Mouse (Mus musculus) CH12.LX (cell line): ENCODE results near the gene Fgfr2.

Source experiments
- CHD2 ChIP-seq: IDR thresholded peaks from 2 replicates; pipeline ENCODE4 v1.6.1; 2011; ENCODE audit warnings: low read length, improper control_type of control experiment
- CTCF ChIP-seq, 2 experiments: IDR thresholded peaks in 1 of 2; conservative IDR thresholded peaks in 1 of 2; 2 replicates each; pipeline ENCODE4 v1.5.1; 2011 to 2012; ENCODE audit warnings: low read depth in 2 of 2, low read length in 2 of 2, improper control_type of control experiment in 1 of 2, inconsistent platforms in 1 of 2, mild to moderate bottlenecking in 1 of 2, moderate library complexity in 1 of 2
- HCFC1 ChIP-seq: IDR thresholded peaks from 2 replicates; pipeline ENCODE4 v1.6.1; 2012; ENCODE audit warnings: low read depth, mild to moderate bottlenecking, inconsistent platforms, low read length, improper control_type of control experiment
- MXI1 ChIP-seq: IDR thresholded peaks from 2 replicates; pipeline ENCODE4 v1.6.1; 2011; ENCODE audit warnings: mild to moderate bottlenecking, low read depth, low read length, improper control_type of control experiment
- MYC ChIP-seq: IDR thresholded peaks from 2 replicates; pipeline ENCODE4 v1.6.1; 2011; ENCODE audit warnings: low read depth, mild to moderate bottlenecking, improper control_type of control experiment, low read length
- POLR2A ChIP-seq: IDR thresholded peaks from 2 replicates; pipeline ENCODE4 v1.6.1; 2011; ENCODE audit warnings: low read depth, mild to moderate bottlenecking, improper control_type of control experiment, low read length
- RAD21 ChIP-seq: IDR thresholded peaks from 2 replicates; pipeline ENCODE4 v1.6.1; 2011; ENCODE audit warnings: low read depth, mild to moderate bottlenecking, low read length, improper control_type of control experiment, moderate library complexity
- UBTF ChIP-seq: IDR thresholded peaks from 2 replicates; pipeline ENCODE4 v1.6.1; 2012; ENCODE audit warnings: low read depth, mild to moderate bottlenecking, inconsistent platforms, low read length, improper control_type of control experiment, moderate library complexity
- ZC3H11A ChIP-seq: IDR thresholded peaks from 2 replicates; pipeline ENCODE4 v1.6.1; 2012; ENCODE audit warnings: low read depth, mild to moderate bottlenecking, inconsistent platforms, low read length, improper control_type of control experiment
- ZNF384 ChIP-seq: IDR thresholded peaks from 2 replicates; pipeline ENCODE4 v1.6.1; 2012; ENCODE audit warnings: low read depth, low read length, improper control_type of control experiment, inconsistent platforms

DNA sequence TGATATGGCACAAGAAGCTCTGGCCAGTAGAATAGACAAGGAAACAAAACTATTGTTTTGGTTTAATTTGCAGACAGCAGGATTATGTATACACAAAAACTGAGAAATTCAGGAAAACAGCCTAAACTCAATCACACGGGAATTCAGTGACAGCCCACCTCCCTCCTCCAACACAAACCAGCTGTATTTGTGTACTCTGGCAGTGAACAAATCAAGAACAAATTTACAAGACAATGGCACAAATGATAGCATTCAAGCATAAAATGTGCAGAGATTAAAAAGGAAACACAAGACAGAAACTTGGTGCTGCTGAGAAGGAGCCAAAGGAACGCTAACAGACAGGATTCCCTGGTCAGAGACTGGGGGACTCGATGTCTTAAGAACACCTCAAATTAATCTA, 1169.7 kb downstream of the Fgfr2 start:
- no peak for TF ChIP-seq MYC
- no peak for TF ChIP-seq ZC3H11A
- TF ChIP-seq CTCF (conservative IDR thresholded peaks at IDR 0.05 in 1 of 2, IDR thresholded peaks at IDR 0.05 in 1 of 2; ENCODE audit: low read depth in 2 of 2, low read length in 2 of 2) = no peak
- TF ChIP-seq CHD2 = no peak
- no peak for TF ChIP-seq POLR2A
- no peak for TF ChIP-seq HCFC1
- TF ChIP-seq UBTF = no peak
- TF ChIP-seq ZNF384 = no peak
- no peak for TF ChIP-seq MXI1
- no peak for TF ChIP-seq RAD21
